In genomic region chr8:54372921-54373320, GRCm38 (mm10) we compare ENCODE assay signal across 29 mouse cellular contexts.
"Had no signal": no experiment of that assay in that cellular context is flagged by ENCODE, and none has a peak within 500 bp of the region (broad histone marks: within the 10 kb centered on the region; RNA-seq: fewer than 3 reads in every experiment).

No protein-coding gene starts in this region.

- H3K4me2 ChIP-seq: heart, embryonic 11.5 days; heart, embryonic 12.5 days; heart, embryonic 13.5 days; heart, embryonic 15.5 days; hindbrain, embryonic 12.5 days; hindbrain, embryonic 13.5 days; hindbrain, embryonic 14.5 days; hindbrain, embryonic 15.5 days; intestine, embryonic 15.5 days; kidney, embryonic 15.5 days had no signal

- H3K9me3 ChIP-seq: heart, embryonic 10.5 days; heart, embryonic 12.5 days; heart, embryonic 13.5 days; heart, embryonic 15.5 days; hindbrain, embryonic 10.5 days; hindbrain, embryonic 12.5 days; hindbrain, embryonic 13.5 days; hindbrain, embryonic 15.5 days; intestine, embryonic 15.5 days; kidney, embryonic 15.5 days had no signal

- H3K27ac ChIP-seq: heart, adult 2 months; heart, embryonic 10.5 days; heart, embryonic 13.5 days; heart, embryonic 15.5 days; hindbrain, embryonic 10.5 days; hindbrain, embryonic 12.5 days; hindbrain, embryonic 13.5 days; hindbrain, embryonic 14.5 days; hindbrain, embryonic 15.5 days; hindbrain, postnatal 0 days; intestine, embryonic 15.5 days; kidney, embryonic 15.5 days; kidney, postnatal 0 days; layer of hippocampus, adult 2 months; left cerebral cortex, adult 2 months had no signal

- H3K36me3 ChIP-seq: heart, embryonic 10.5 days; heart, embryonic 12.5 days; heart, embryonic 13.5 days; heart, embryonic 15.5 days; hindbrain, embryonic 10.5 days; hindbrain, embryonic 12.5 days; hindbrain, embryonic 13.5 days; hindbrain, embryonic 15.5 days; intestine, embryonic 15.5 days; kidney, embryonic 15.5 days had no signal

- H3K27me3 ChIP-seq: heart, embryonic 12.5 days; heart, embryonic 13.5 days; heart, embryonic 15.5 days; hindbrain, embryonic 12.5 days; hindbrain, embryonic 13.5 days; hindbrain, embryonic 15.5 days; intestine, embryonic 15.5 days; kidney, embryonic 15.5 days had no signal

- DNase-seq: heart, adult 18-20 months; heart, adult 2 months; heart, postnatal 10 days; heart, postnatal 14 days; heart, postnatal 36 days; heart, postnatal 4 days; kidney, adult 18-20 months; layer of hippocampus, adult 9-11 months; layer of hippocampus, postnatal 36 days had no signal

- H3K9ac ChIP-seq: heart, embryonic 12.5 days; heart, embryonic 13.5 days; heart, embryonic 15.5 days; hindbrain, embryonic 12.5 days; hindbrain, embryonic 13.5 days; hindbrain, embryonic 14.5 days; hindbrain, embryonic 15.5 days; intestine, embryonic 15.5 days; kidney, embryonic 15.5 days had no signal

- H3K4me1 ChIP-seq: heart, embryonic 10.5 days; heart, embryonic 12.5 days; heart, embryonic 15.5 days; hindbrain, embryonic 12.5 days; hindbrain, embryonic 13.5 days; hindbrain, embryonic 15.5 days; intestine, embryonic 15.5 days; kidney, embryonic 15.5 days had no signal

- ATAC-seq: hindbrain, embryonic 16.5 days; hindbrain, postnatal 0 days; inflammation-experienced regulatory T-cells, adult 6 months; intestine, embryonic 15.5 days; intestine, embryonic 16.5 days; intestine, postnatal 0 days had no signal

- H3K4me3 ChIP-seq: heart, adult 2 months; heart, embryonic 10.5 days; heart, embryonic 12.5 days; heart, embryonic 13.5 days; heart, embryonic 15.5 days; hindbrain, embryonic 10.5 days; hindbrain, embryonic 12.5 days; hindbrain, embryonic 13.5 days; hindbrain, embryonic 15.5 days; intestine, embryonic 15.5 days; kidney, embryonic 15.5 days; layer of hippocampus, adult 2 months; left cerebral cortex, adult 2 months had no signal
